Mouse (Mus musculus): ENCODE measurements around the gene Ace3. TPM values are rescaled to one million over a fixed set of nuclear protein-coding genes. Genes with fewer than 3 reads are reported as not detected.

Gene Ace3
- total RNA-seq (2017), result not detected in 2 replicates

DNA sequence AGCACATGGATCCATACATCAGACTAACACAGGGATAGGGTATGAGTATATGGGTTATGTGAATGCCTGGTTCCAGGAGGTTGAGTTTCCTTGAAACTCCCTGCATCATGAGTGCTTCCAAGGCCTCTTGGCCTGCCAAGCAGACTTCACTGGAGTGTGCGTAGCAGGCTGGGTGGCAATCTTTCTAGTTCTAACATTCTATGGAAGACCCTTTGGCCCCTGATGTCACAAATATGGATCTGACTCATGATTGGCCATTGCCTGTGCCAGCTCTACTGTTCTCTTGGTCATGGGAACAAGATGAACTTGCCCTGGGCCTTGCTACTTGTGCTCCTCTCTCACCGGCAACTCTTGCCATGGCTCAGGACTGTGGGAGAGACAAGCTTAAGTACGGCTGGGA, at the start of gene Ace3:
Gene Ace3, plus strand, starts transcription at position 301 of the 400 bp plus-strand sequence.
- ATAC-seq (ENCODE audit: extremely low read depth, insufficient number of reproducible peaks, low FRiP score, poor library complexity, severe bottlenecking), result no peak

DNA sequence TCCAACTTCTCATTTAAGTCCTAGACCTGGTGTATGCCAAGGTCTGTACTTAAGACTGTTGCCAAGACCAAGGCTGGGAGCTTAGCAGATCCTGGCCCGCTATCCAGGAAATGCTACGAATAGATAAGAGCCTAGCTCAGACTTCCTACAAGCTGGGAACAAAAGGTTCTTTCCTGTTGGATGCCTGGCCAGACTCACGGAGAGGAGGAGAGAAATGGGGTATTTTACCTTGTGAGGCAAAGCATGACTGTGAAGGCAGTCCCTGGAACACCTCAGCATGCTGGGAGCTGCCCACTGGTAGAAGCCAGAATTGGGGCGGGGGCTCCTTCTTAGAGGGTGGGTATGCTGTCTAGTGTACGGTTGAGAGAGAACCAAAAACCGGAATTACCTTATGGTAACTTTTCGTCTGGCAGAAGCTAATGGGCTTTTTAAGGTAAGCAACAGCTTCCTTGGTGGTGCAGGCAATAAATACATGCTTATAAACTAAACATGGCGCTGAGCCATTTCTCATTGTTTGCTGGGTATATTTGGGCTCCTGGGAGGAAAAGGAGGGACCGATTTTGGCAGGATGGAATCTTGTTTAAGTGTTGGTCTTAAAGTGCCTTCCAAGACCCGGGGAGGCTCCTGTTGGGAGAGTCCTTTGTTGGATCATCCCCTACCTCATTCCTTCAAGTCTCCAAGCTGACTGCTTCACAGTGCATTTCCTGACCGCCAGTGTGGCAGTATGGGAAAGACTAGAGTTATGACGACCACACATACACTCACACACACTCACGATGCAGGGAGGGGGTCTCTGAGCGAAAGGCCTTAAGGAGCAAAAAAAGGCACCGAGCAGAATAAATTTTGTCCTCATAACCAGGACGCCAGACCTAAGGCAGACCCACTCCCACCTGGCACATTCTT, 49.5 kb upstream of the Ace3 start:
- ATAC-seq (ENCODE audit: extremely low read depth, insufficient number of reproducible peaks, low FRiP score, poor library complexity, severe bottlenecking), result no peak

DNA sequence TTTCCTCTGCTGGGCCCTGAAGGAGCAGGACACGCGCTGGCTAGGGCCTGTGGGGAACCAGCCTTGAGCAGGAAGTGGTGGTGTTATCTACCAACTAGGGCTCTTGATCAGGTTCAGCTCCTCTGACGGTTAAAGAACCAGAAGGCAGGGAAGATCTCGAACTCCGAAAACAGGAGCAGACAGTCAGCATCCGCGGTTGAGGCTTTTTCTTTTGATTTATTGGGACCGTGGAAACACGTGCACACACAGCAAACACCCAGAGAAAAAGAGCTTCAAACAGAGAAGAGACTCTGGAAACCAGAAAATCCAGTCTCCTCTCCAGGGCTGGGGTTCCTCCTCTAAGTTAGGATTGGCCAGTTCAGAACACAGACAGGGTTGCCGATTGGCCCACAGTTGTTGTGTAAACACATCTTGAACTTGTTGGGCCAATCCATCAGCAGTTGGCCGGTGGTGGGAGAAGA, 47.8 kb upstream of the Ace3 start:
- ATAC-seq (ENCODE audit: extremely low read depth, insufficient number of reproducible peaks, low FRiP score, poor library complexity, severe bottlenecking), result no peak

DNA sequence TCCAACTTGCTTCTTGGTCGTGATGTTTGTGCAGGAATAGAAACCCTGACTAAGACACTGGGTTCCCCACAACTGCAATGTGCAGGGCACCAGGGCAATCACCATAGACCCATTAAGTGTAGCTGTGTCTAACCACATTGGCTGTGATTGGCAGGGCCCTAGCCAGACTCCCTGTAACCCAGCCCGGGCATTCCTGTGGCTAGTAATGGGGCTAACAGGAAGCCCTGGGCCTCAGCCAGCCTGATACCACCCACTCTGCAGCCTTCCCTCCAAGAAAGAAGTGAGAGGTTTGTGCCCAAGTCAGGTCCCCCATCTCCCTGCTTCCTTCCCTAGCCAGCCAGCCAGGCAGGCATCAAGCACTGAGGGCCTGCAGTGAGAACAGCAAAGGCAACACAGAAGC, 46.2 kb upstream of the Ace3 start:
- no peak for ATAC-seq (ENCODE audit: extremely low read depth, insufficient number of reproducible peaks, low FRiP score, poor library complexity, severe bottlenecking)

DNA sequence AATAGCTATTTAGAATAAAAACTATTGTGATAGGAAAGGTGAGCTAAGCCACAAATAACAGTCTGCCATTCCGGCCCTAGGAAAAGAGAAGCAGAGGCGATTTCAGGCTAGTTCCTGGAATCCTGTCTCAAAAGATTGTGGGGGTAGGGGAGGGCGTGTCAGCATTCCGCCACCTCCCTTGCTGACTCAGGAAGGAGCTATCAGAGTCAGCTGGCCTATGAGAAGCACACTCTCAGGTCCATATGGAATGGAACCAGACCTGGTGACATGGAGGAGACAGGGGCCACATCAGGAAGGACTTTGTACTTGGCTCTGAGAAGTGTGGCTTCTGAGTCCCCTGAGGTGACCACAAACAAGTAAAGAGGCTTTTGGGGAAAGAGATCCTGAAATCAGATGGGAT, 44.0 kb upstream of the Ace3 start:
- ATAC-seq (ENCODE audit: extremely low read depth, insufficient number of reproducible peaks, low FRiP score, poor library complexity, severe bottlenecking), result no peak

DNA sequence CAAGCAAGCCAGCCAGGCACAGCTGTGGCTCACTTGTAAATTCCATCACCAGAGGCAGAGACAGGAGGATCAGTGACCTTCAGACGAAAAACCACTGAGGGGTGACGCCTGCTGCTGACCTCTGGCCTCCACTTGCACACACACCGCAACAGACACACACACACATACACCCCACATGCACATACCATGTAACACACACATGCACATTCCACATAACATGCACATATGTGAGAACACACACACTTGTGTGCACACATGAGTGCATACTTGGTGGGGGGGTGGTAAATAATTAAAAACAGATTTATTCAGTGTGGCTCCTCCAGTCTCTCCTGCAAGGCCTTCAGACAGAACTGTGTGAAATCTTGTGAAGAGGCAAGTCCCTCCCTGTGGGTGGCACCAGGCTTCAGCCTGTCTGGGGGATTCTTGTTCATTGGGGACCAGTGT, 42.9 kb upstream of the Ace3 start:
- no peak for ATAC-seq (ENCODE audit: extremely low read depth, insufficient number of reproducible peaks, low FRiP score, poor library complexity, severe bottlenecking)

DNA sequence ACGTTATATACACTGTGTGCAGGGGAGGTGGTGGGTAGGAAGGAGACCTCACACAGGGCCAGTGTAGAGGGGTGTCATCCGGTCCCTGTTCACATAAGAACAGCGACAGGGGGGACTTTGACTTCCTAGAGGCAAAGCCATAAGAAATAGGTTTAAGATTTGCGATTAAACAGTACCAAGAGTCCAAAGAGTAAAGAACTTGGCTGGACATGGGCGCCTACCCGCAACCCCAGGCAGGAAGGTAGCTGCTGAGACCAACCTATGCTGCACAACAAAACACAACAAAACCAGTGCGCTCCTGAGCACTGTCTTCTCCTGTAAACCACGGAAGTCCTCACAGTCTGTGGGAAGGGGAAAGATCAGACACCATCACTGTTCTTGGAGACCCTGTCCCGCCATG, 42.4 kb upstream of the Ace3 start:
- ATAC-seq (ENCODE audit: extremely low read depth, insufficient number of reproducible peaks, low FRiP score, poor library complexity, severe bottlenecking), result no peak

DNA sequence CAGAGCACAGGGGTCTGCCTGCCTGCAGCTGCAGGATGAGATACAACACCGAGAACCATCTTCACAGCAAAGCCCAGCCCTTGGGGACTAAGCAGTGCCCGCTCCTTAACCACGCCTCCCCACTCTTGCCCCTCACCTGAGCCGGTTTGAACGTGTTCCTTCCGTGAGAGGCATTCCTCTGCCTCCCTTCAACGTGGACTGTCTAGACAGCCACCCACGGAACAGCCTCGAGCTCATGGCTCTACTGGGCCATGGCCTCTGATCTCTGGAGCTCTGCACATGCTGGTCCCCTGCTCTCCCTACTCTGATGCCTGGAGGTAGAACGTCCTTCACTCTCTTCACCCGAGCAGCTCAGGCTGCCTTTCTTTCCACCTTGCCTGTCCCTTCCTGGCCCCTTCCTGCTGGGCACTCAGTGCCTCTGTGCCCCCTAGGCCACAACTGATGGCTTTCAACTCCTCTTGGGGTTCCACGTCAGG, 41.5 kb upstream of the Ace3 start, which contains the start of gene Cyb561:
Gene Cyb561, minus strand, starts transcription at position 426 of the 476 bp plus-strand sequence.
- ATAC-seq (ENCODE audit: extremely low read depth, insufficient number of reproducible peaks, low FRiP score, poor library complexity, severe bottlenecking), result no peak

DNA sequence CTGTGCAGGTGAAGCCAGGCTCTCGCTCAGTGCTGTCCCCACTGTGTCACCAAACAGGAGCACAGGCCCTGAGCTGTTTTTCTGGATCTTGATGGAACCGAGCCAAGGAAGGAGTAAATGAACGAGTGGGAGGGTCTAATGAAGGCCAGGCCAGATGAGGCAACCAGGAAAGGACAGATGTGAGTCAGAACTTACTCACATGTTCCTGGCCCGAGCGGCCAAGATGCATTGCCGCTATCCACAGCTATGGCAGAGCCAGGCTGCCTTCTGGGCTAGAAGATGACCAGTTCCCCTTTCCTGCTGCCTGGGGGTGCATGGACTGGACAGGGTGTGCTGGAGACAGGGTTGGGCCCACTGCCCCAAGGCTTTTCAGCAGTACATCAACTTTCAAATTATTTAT, 41.1 kb upstream of the Ace3 start:
- ATAC-seq (ENCODE audit: extremely low read depth, insufficient number of reproducible peaks, low FRiP score, poor library complexity, severe bottlenecking), result no peak

DNA sequence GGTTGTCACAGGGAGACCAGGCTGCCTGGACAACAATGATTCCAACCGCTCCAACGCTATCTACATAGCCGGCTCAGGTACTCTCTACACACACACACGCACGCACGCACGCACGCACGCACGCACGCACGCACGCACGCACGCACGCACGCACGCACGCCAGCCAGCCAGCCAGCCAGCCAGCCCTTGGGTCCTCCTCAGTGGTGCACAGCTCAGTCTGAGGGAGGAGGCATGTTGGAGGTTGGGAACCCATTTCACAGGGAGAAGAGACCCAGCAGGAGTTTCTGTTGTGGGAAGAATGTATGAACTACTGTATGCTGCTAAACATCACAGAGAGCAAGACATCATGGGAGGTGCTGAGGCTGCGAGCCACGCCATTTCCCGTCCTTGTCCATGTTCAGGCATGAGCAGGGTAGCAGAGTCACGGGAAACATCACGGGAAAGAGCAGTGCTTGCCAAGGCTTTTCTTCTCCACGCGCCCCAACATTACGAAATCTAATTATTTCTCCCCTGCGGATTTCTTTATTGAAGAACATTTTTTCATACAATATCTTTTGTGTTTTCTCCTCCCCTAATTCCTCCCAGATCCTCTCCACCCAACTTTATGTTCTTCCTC, 38.6 kb upstream of the Ace3 start:
- ATAC-seq (ENCODE audit: extremely low read depth, insufficient number of reproducible peaks, low FRiP score, poor library complexity, severe bottlenecking), result no peak

DNA sequence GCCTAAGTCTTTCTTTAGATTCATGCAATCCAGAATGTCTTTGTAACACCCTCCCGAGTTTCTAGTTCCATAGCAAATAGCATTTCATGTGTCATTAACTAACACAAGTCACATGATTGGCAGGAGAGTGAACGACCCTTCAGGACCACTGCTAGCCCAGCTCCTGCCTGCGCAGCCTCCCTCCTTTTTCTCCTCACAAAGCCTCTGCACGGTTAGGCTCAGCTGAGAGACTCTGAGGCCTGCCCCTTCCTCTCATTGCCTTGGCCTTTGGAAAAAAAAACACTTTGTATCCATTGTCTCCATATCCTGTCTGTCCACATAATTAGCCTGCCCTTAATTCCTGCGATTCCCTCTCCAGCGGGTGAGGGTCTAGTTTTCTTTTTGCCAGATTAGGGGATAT, 37.0 kb upstream of the Ace3 start:
- ATAC-seq (ENCODE audit: extremely low read depth, insufficient number of reproducible peaks, low FRiP score, poor library complexity, severe bottlenecking), result no peak

DNA sequence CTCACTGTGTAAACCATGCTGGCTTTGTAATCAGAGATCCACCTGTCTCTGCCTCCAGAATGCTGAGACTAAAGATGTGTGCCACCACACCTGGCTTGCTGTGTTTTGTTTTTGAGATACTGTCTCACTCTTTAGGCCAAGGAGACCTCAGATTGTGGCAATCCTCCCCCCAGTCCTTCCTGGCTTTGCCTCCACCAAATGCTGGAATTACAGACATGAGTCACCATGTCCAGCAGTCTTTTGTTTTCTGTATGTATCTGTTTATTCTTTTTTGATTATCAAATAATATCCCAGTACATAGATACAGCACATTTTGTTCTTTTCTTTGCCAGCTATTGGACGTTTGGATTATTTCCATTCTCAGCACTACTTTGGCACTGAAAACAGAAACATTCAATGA, 35.9 kb upstream of the Ace3 start:
- no peak for ATAC-seq (ENCODE audit: extremely low read depth, insufficient number of reproducible peaks, low FRiP score, poor library complexity, severe bottlenecking)

DNA sequence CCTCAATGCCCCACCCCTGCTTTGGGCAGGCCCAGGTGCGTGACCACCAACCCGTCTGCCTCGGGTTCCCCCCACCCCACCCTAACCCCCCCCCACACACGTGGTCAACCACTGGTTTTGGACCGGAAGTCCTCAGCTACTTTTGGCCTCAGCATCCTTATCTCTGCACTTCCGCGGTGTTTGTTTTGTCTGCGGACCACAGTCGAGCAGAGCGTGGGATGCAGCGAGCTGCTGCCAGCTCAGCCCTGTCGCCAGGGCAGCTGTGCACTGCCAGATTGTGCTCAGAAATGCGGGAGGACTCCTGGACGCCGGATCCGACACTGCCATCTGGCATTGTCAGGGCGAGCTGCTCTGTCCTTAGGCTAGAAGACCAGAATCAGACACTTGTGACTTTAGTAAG, 35.1 kb upstream of the Ace3 start:
- no peak for ATAC-seq (ENCODE audit: extremely low read depth, insufficient number of reproducible peaks, low FRiP score, poor library complexity, severe bottlenecking)

DNA sequence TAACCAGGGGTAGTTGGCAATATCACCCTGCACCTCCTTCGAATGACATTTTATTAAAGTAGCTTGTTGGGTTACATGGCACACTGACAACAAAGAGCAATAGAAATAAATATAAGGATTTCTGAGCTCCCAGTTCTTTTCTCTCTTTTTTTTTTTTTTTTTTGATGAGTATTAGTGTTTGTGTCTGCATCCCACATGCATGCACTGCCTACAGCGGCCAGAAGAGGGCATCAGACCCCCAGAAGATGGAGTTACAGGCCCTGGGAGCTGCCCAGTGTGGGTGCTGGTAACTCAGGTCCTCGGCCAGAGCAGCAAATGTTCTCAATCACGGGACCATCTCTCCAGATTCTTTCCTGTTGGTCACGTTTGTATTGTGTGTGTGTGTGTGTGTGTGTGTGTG, 29.8 kb upstream of the Ace3 start:
- ATAC-seq (ENCODE audit: extremely low read depth, insufficient number of reproducible peaks, low FRiP score, poor library complexity, severe bottlenecking), result no peak

DNA sequence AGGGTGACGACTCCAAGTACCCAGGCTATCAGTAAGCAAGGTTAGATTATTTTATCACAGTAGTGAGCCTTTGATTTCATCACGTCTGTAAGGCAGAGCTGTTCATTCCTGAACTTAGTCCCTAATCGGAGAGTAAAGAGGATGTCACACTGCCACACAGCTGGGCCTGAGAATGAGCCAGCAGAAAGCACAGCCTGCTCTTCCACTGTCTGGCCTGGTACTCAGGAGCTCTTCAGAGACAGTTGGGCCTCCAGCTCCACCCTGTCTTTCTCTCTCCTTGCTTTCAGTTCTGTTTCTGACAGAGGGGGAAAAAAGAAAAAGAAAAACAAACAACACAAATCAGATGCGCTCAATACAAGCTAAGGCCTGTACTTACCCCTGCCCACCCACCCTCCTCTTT, 28.2 kb upstream of the Ace3 start:
- ATAC-seq (ENCODE audit: extremely low read depth, insufficient number of reproducible peaks, low FRiP score, poor library complexity, severe bottlenecking), result no peak

DNA sequence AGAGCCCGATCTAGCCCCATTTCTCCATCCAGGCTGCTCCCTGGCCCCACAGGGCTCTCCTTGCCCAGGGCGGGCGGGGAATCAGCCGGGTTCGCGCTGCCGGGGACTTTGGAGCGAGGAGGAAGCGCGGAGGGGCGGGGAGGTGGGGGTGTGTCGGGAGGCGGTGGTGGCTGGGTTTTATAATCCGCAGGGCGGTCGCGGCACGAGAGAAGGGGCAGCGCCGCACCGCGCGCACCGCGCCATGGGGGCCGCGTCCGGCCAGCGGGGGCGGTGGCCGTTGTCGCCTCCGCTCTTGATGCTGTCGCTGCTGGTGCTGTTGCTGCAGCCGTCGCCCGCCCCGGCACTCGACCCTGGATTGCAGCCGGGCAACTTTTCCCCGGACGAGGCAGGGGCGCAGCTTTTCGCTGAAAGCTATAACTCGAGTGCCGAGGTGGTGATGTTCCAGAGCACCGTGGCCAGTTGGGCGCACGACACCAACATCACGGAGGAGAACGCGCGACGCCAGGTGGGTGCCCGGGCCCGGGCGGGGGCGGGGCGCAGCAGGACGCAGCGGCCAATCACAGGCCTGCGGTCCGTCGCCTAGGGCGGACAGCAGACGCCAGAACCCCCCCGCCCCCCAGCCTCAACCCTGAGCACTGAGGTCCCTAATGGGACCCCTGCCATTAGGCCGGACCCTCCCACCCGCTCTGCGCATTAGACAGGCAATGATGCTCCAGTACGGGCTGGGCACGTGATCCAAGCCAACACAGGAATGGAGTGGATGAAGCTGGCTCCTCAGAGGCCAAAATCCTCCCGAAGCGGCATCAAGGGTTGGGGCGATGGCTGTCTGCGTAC, 26.5 kb upstream of the Ace3 start, which contains the start of gene Ace:
Gene Ace, plus strand, starts transcription at position 205 of the 834 bp plus-strand sequence.
- ATAC-seq (ENCODE audit: extremely low read depth, insufficient number of reproducible peaks, low FRiP score, poor library complexity, severe bottlenecking), result no peak

DNA sequence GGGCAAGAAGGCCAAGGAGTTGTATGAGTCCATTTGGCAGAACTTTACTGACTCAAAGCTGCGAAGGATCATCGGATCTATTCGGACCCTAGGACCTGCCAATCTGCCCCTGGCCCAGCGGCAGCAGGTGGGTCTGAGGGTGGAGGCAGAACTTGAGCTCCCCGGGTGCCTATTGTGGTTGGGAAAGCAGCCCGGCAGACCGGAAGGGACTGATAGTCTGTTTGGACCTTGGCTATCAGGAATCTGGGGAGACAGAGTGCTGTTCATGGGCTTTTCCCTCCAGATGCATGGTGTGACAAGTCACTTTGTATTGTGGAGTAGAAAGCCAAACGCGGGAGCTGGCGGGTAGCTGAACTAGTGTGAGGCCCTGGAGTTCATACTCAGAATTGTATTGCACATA, 25.5 kb upstream of the Ace3 start:
- no peak for ATAC-seq (ENCODE audit: extremely low read depth, insufficient number of reproducible peaks, low FRiP score, poor library complexity, severe bottlenecking)

DNA sequence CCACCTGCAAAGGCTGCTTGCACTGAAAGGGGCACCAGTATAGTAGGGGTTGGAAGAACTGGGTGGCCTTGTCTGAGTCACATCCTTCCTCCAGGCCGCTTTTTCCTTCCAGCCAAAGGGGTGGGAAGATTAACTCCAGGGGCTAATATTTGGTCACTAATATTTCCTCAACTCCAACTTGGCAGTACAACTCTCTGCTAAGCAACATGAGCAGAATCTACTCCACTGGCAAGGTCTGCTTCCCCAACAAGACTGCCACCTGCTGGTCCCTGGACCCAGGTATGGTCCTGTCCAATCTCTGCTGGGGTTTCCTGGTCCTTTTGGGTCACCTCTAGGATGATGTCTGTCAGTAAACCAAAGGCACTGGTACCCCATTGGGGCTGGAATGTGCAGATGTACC, 25.0 kb upstream of the Ace3 start:
- no peak for ATAC-seq (ENCODE audit: extremely low read depth, insufficient number of reproducible peaks, low FRiP score, poor library complexity, severe bottlenecking)

DNA sequence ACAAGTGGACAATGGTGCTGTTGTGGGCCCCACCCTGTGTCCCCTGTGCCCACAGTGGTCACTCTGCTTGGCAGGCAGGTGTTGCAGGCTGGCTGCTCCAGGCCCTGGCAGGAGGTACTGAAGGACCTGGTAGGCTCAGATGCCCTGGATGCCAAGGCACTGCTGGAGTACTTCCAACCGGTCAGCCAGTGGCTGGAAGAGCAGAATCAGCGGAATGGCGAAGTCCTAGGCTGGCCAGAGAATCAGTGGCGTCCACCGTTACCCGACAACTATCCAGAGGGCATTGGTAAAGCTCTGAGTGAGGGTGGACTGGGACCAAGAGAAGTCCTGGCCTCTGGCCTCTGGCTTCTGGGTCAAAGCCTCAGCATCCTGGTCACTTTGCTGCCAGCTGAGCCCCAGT, 19.9 kb upstream of the Ace3 start:
- ATAC-seq (ENCODE audit: extremely low read depth, insufficient number of reproducible peaks, low FRiP score, poor library complexity, severe bottlenecking), result no peak
